Mouse (Mus musculus) forebrain, embryonic 10.5 days (tissue): Measurements from ENCODE around the gene Akap5. TPM values are rescaled to one million over a fixed set of nuclear protein-coding genes. Genes with fewer than 3 reads are reported as not detected.

Source experiments
- DNase-seq: peaks from one replicate; pipeline ENCODE4 v3.0.0-alpha.2; 2017; ENCODE audit warnings: low spot score; ENCODE audit errors: extremely low spot score
- H3K27ac ChIP-seq: fragments of 300-500 bp; sonication (generic); 2 replicates; pipeline ENCODE4 v1.5.1; 2016; ENCODE audit warnings: mild to moderate bottlenecking
- H3K27me3 ChIP-seq: fragments of 300-500 bp; sonication (generic); 2 replicates; pipeline ENCODE4 v1.6.1; 2016; ENCODE audit warnings: mild to moderate bottlenecking; ENCODE audit not compliant: poor library complexity, severe bottlenecking
- H3K36me3 ChIP-seq: fragments of 300-500 bp; sonication (generic); replicated peaks from 2 replicates; pipeline ENCODE4 v1.6.1; 2016; ENCODE audit warnings: mild to moderate bottlenecking, moderate library complexity
- H3K4me1 ChIP-seq: fragments of 300-500 bp; sonication (generic); 2 replicates; pipeline ENCODE4 v1.6.1; 2016
- H3K4me3 ChIP-seq: fragments of 300-500 bp; sonication (generic); 2 replicates; pipeline ENCODE4 v1.5.1; 2016; ENCODE audit warnings: mild to moderate bottlenecking, moderate library complexity
- H3K9me3 ChIP-seq: fragments of 300-500 bp; sonication (generic); 2 replicates; pipeline ENCODE4 v1.6.1; 2016; ENCODE audit warnings: mild to moderate bottlenecking, moderate library complexity
- WGBS: fragments of 180-500 bp; shearing (Covaris S2); methylation state at CpG from one replicate; pipeline ENCODE4 v1.1.7; 2016; 5-methylcytosine and 5-hydroxymethylcytosine counted together
- polyA plus RNA-seq: library from polyadenylated mRNA; unstranded; fragments of >200 nt; fragmentation: Nextera tagmentation; extraction: Ambion mirVana; gene quantifications from 2 replicates; pipeline ENCODE4 v1.2.1, GENCODE M21; 2016

Akap5 gene
- polyA plus RNA-seq, 1 experiment from 2014 or later, result 3.1 TPM

GRCm38 (mm10) chr12:76361405-76362302 lies 37.0 kb downstream of the Akap5 start:
- no peak overlapping the region for H3K27ac ChIP-seq
- H3K4me3 ChIP-seq, result no peak overlapping the region
- DNase-seq, result no peak
- no peaks in the 10 kb centered on the region for H3K9me3 ChIP-seq
- H3K4me1 ChIP-seq, result peaks cover 14% of the 10 kb centered on the region
- H3K27me3 ChIP-seq, result no peaks in the 10 kb centered on the region
- WGBS, result 78% methylated on average over 9 of the region's 9 CpGs
- H3K36me3 ChIP-seq, result peaks cover 27% of the 10 kb centered on the region

GRCm38 (mm10) chr12:76362303-76362676 lies 37.6 kb downstream of the Akap5 start:
- H3K9me3 ChIP-seq, result no peaks in the 10 kb centered on the region
- no peak overlapping the region for H3K4me3 ChIP-seq
- no peaks in the 10 kb centered on the region for H3K27me3 ChIP-seq
- H3K27ac ChIP-seq, result no peak overlapping the region
- H3K36me3 ChIP-seq, result peaks cover 25% of the 10 kb centered on the region
- DNase-seq, result no peak
- WGBS, result 90% methylated on average over 9 of the region's 9 CpGs
- peaks cover 20% of the 10 kb centered on the region for H3K4me1 ChIP-seq

GRCm38 (mm10) chr12:76366276-76366675 lies 41.6 kb downstream of the Akap5 start:
- H3K9me3 ChIP-seq, result no peaks in the 10 kb centered on the region
- no peaks in the 10 kb centered on the region for H3K27me3 ChIP-seq
- WGBS, result 85% methylated on average over 3 of the region's 3 CpGs
- no peak overlapping the region for H3K4me3 ChIP-seq
- H3K4me1 ChIP-seq, result peaks cover 35% of the 10 kb centered on the region
- DNase-seq, result no peak
- H3K36me3 ChIP-seq, result peaks cover 19% of the 10 kb centered on the region
- no peak overlapping the region for H3K27ac ChIP-seq

GRCm38 (mm10) chr12:76367096-76367995 lies 42.7 kb downstream of the Akap5 start:
- Histone ChIP-seq H3K36me3 (peaks cover 15% of the 10 kb centered on the region), H3K27ac (peak overlapping the region; percentile 100; the same call in 1 of the 2 replicates), H3K27me3 (no peaks in the 10 kb centered on the region), H3K4me1 (peaks cover 41% of the 10 kb centered on the region), H3K4me3 (peak overlapping the region; percentile 96), H3K9me3 (no peaks in the 10 kb centered on the region)
- peak; percentile 30 for DNase-seq
- WGBS, result 30% methylated on average over 14 of the region's 14 CpGs

GRCm38 (mm10) chr12:76368201-76368789 lies 43.6 kb downstream of the Akap5 start:
- Histone ChIP-seq H3K27ac (peak overlapping the region; percentile 100), H3K4me1 (peaks cover 49% of the 10 kb centered on the region), H3K27me3 (no peaks in the 10 kb centered on the region), H3K36me3 (peaks cover 15% of the 10 kb centered on the region), H3K4me3 (peak overlapping the region; percentile 96), H3K9me3 (no peaks in the 10 kb centered on the region)
- no peak for DNase-seq
- WGBS, result 8% methylated on average over 9 of the region's 9 CpGs

GRCm38 (mm10) chr12:76368790-76369205 lies 44.1 kb downstream of the Akap5 start:
- no peak for DNase-seq
- Histone ChIP-seq H3K4me3 (peak overlapping the region; percentile 96), H3K36me3 (peaks cover 12% of the 10 kb centered on the region), H3K27ac (peak overlapping the region; percentile 100), H3K4me1 (peaks cover 53% of the 10 kb centered on the region), H3K27me3 (no peaks in the 10 kb centered on the region), H3K9me3 (no peaks in the 10 kb centered on the region)
- WGBS, result 1% methylated on average over 26 of the region's 26 CpGs

GRCm38 (mm10) chr12:76369206-76369977 lies 44.7 kb downstream of the Akap5 start, which contains the start of gene Zbtb25:
Zbtb25 (minus strand) TSS chr12:76369602.
- peak; percentile 75 for DNase-seq
- Histone ChIP-seq H3K36me3 (peaks cover 6% of the 10 kb centered on the region), H3K4me1 (peaks cover 59% of the 10 kb centered on the region)

GRCm38 (mm10) chr12:76369978-76370830 lies 45.5 kb downstream of the Akap5 start, which contains the start of gene Zbtb1:
Zbtb1 (plus strand) TSS chr12:76370266.
- Histone ChIP-seq H3K27ac (peak within 1 kb of the TSS; percentile 100), H3K4me1 (peaks cover 64% of the 10 kb centered on the region), H3K9me3 (no peaks in the 10 kb centered on the region), H3K36me3 (peaks cover 6% of the 10 kb centered on the region; the same call in 1 of the 2 replicates), H3K4me3 (peak within 1 kb of the TSS; percentile 96), H3K27me3 (no peaks in the 10 kb centered on the region)
- WGBS, result under 1% methylated on average over 95 of the region's 99 CpGs
- DNase-seq, result peak; percentile 83

More at GRCm38 (mm10) chr12:76369206-76369977, 44.7 kb downstream of the Akap5 start, which contains the start of gene Zbtb25:
- Histone ChIP-seq H3K4me3 (peak within 1 kb of the TSS; percentile 96), H3K9me3 (no peaks in the 10 kb centered on the region), H3K27ac (peak within 1 kb of the TSS; percentile 100), H3K27me3 (no peaks in the 10 kb centered on the region)
- WGBS, result under 1% methylated on average over 88 of the region's 96 CpGs

GRCm38 (mm10) chr12:76370831-76371571 lies 46.3 kb downstream of the Akap5 start:
- DNase-seq, result peak; percentile 85
- Histone ChIP-seq H3K4me1 (peaks cover 60% of the 10 kb centered on the region), H3K9me3 (no peaks in the 10 kb centered on the region), H3K4me3 (peak overlapping the region; percentile 96), H3K27ac (peak overlapping the region; percentile 100), H3K36me3 (peaks cover 4% of the 10 kb centered on the region; the same call in 1 of the 2 replicates), H3K27me3 (no peaks in the 10 kb centered on the region)
- under 1% methylated on average over 61 of the region's 63 CpGs for WGBS

- DNase-seq, result no peak
- WGBS, result 57% methylated on average over 7 of the region's 7 CpGs
- H3K9me3 ChIP-seq, result no peaks in the 10 kb centered on the region
- H3K4me3 ChIP-seq, result peak overlapping the region; percentile 96
- H3K27ac ChIP-seq, result peak overlapping the region; percentile 100; the same call in 1 of the 2 replicates
- peaks cover 53% of the 10 kb centered on the region for H3K4me1 ChIP-seq
- no peaks in the 10 kb centered on the region for H3K27me3 ChIP-seq
- peaks cover under 1% of the 10 kb centered on the region; the same call in 1 of the 2 replicates for H3K36me3 ChIP-seq
Measured at GRCm38 (mm10) chr12:76372046-76372445, 47.4 kb downstream of the Akap5 start.
